Mouse (Mus musculus): Measurements from ENCODE around the gene Pold2.
"Not testable (repeated sequence)": the region's sequence is repeated elsewhere in the genome, so short reads cannot be mapped to it uniquely, and the experiment has no call there.

Gene Pold2

DNA sequence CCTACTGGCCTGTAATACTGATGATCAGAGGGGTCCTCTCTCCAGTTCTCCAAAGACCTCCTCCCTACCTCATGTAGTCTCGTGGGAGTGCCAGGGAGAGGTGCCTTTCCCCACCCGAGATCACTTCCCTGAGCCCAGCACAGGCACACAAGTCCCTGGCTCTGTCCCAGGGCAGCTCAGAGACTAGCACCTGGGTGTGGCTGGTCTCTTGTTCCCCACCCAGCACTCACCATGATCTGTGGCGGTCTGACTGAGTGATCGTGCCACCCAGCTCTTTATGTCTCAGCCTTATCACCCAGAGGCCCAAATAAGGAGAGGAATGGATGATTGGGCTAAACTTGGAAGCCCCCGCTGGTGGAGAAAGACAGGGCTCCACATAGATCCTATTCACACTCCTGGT lies 20.4 kb upstream of the Pold2 start, which contains the start of gene Myl7:
Gene Myl7 (minus strand): TSS at position 252 of the 400 bp plus-strand sequence.
- DNase-seq (ENCODE audit: low read depth, low spot score) = no peak

DNA sequence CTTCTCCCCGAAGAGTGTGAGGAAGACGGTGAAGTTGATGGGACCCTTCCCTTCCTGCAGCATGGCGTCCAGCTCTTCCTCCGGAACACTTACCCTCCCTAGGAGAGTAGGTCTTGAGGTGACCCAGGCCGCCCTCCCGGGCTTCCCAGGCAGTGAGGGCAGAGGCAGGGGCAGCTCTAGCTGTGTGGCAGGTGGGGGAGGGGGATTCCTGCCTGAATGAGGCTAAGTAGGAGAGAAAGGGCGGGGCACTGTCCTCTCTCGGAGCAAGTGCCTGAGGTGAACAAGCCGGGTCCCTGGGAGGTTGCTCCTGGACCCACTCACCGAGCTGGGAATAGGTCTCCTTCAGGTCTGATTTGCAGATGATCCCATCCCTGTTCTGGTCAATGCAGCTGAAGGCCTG lies 19.7 kb upstream of the Pold2 start:
- DNase-seq (ENCODE audit: low read depth, low spot score) = no peak

DNA sequence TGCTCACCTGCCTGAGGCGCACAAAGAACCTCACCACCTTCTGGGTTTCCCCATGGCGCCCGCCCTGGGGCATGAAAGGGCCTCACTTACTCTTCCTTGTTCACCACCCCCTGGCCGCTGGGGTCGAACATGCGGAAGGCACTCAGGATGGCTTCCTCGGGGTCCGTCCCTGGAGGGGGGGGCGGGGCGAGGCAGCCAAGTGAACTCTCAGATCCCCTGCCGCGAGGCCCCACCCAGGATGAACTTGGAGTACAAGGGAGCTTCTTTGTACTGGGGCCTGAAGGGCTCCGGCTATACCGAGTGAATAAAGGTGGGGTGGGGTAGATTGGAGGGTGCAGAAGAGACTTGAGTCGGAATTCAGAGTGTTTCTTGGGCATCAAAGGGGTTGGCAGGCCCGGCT lies 19.1 kb upstream of the Pold2 start:
- no peak for DNase-seq (ENCODE audit: low read depth, low spot score)

DNA sequence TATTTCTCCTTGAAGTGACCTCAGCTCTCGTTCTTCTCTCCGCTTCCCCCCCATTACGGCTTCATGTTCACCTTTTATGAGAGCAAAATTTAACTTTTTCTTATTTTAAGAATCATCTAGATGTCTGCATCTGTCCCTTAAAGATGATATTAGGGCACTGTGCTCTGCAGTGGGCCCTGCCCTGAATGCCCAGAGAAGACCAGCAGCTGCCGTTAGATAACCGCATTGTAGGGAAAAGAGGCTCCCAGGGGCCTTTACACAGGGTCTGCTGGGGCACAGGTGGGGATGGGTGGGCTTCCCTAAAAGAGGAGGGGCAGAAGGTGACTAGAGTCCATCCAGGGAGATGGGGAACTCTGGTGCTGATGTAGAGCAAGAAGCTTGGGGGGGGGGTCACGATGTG lies 15.7 kb upstream of the Pold2 start:
- no peak for DNase-seq (ENCODE audit: low read depth, low spot score)

DNA sequence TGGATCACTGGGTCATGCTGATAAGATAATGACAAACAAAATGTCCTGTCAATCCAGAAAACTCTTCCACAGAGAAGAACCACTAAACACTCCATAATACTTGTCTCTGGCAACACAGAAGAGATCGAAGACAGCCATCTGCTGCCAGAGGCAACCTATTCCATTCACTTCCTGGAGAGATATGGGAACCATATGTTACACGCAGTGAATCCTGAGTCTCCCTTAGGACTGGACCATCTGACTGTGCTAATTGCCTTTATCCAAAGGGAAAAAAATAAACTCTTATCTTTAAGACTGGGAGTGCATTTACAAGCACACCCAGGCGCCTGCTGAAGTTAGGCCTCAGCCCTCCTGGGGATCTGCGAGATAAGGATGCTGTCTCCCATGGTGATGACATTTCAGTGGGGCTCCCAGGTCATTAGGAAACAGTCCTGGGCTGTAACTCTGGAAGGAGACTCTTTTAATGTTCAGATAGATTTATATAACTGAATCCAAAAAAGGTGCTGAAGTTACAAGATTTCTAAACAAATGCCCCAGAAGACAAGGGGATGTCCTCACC lies 14.8 kb upstream of the Pold2 start:
- no peak for DNase-seq (ENCODE audit: low read depth, low spot score)

DNA sequence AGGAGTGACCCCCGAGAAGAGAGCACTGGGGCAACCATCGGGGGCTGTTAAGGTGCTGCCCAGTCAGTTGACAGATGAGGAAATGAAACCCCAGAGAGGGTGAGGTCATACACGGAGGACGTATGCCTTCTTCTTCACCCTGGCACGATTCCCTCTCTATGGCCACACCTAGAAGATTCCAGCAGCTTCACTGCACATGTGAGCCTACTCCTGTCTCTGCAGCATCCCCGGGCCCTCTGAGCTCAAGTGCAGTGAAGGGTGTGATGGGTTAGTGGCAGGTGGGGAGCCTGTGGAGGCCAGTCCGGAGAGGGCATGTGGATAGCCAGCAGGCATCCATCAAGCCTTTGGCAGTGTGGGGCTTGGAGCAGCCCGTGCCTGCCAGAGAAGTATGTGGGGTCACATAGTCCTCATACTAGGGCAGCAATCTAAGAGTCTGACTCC lies 14.1 kb upstream of the Pold2 start:
- no peak for DNase-seq (ENCODE audit: low read depth, low spot score)

DNA sequence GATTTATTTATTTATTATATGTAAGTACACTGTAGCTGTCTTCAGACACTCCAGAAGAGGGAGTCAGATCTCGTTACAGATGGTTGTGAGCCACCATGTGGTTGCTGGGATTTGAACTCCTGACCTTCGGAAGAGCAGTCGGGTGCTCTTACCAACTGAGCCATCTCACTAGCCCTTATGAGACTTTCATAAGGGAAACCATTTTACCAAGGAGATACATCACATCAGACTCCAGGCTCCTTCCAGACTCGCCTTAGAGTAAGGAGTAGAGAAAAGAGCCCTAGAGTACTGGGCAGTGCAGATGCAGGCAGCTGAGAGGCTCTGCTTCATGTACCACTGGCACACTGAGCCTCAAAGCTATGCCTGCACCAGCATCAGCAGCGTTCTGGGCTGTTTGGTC lies 10.5 kb upstream of the Pold2 start:
- not testable (repeated sequence) for DNase-seq (ENCODE audit: low read depth, low spot score)

DNA sequence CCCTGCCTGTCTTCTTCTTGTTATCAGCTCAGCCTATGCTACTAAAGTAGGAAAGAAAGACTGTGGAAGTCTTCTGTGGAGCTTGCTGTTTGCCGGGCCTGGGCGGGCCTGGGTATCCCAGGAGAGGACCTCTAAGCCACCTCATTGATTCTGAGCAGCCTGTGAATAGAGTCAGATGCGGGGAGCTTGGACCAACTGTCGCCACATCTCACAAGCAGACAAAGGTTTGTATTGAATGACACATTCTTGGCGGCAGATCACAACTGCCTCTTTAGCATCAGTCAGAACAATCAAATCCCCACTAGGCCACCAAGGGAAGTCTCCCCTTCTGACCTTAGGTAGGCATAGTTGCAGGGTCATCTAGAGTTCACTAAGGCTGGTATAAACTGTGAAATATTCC lies 9.2 kb upstream of the Pold2 start:
- no peak for DNase-seq (ENCODE audit: low read depth, low spot score)

DNA sequence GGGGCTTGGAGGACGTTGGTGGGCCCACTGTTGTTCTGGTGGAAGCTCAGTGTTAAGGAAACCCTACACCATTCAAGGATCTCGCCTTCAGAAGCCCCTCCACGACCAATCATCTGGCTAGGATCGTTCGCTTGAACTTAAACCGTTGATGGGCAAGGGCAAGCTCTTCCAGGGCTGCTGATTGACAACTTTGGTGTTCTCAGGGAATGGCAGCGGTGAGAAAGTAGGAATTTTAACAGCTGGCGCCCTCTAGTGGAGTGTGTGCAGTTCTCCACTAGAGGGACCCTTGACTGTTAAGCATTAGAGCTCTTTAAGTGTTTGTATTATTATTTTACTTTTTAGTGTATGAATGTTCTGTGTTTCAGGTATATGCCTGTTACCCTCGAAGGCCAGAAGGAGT lies 8.1 kb upstream of the Pold2 start:
- DNase-seq (ENCODE audit: low read depth, low spot score) = peak; percentile 72

DNA sequence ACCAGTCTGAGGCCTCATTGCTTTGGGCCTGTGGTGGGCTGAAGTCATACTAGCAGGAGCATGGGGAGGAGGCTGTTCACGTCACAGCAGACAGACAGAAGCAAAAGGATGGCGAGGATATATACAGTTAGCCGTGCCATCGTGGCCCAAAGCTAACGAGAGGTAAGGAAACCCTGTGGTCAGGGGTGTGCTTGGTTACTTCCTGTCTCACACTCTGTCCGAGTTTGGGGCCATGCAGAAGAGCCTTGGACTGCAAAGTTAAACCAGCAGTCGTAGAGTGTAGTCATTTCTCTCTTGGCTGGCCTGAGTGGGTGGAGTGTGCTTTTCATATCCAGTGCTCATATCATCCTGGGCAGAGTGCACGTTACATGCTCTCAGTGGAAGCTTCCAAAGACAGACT lies 4.4 kb upstream of the Pold2 start:
- DNase-seq (ENCODE audit: low read depth, low spot score) = no peak

DNA sequence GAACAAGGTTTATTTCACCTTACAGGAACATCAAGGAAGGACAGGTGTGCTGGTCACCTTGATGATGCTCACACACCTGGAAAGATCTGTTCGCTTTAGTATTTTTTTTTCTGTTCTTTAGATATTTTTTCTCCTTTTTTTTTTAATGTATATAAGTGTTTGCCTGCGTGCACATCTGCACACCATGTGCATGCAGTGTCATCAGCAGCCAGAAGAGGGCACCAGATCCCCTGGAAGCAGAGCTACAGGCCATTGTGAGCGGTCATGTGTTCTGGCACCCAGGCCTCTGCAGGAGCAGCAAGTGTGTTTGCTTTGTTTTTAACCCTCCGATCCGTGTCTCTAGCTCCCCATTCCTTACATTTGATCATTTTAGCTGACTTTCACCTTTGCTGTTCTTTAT lies 1.8 kb upstream of the Pold2 start:
- peak; percentile 45 for DNase-seq (ENCODE audit: low read depth, low spot score)

DNA sequence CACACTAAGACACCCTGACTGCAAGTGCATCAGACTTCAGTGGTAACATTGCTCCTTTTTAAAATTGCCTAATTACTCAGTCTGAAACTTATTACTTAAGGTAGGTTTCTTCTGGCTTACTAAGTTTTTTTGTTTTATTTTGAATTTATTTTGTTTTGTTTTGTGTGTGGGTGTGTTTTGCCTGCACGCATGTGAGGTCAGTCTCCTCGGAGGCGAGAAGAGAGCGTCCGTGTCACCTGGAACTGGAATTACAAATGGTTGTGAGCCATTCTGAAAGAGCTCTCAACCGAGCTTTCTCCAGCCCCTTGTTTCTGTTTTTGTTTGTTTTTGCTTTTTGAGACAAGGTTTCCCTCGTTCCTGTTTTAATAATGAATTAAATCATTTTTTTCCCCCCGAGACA lies 569 bp upstream of the Pold2 start:
- no peak for DNase-seq (ENCODE audit: low read depth, low spot score)

DNA sequence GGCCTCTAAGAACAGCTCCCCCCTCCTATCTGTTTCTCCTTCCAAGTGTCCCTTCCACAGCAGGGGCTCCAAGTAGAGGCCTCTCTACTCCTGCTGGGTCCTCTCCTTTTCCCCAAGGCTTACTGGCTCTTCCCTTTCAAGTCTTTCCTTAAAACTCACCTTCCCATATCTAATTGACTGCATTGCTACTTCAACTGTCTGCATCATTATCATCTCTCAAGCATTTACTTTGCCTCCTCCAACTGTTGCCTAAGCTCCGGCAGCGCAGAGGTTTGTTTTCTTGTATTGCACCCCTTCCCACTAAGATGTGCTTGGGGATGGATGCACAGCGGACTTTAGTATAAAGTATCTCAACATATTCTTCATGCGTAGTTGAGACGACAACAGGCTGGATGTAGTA lies 671 bp downstream of the Pold2 start:
- DNase-seq (ENCODE audit: low read depth, low spot score) = no peak

DNA sequence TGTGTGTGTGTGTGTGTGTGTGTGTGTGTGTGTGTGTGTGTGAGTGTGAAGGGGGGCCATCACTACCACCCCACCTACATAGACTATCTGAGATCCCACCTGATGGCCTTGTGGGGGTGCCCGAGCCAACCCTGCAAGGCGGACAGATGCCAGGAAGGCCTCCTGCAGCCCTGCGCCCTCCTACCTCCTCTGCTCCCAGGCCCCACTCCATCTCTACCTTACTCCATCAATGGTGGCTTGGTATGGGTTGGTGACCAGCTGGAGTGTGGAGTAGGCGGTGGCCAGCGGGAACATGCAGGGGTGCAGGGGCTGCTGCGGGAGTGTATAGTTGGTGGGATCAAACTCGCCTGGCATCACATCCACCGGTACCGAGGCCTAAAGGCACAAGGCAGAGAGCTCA lies 4.9 kb downstream of the Pold2 start:
- DNase-seq (ENCODE audit: low read depth, low spot score) = no peak

DNA sequence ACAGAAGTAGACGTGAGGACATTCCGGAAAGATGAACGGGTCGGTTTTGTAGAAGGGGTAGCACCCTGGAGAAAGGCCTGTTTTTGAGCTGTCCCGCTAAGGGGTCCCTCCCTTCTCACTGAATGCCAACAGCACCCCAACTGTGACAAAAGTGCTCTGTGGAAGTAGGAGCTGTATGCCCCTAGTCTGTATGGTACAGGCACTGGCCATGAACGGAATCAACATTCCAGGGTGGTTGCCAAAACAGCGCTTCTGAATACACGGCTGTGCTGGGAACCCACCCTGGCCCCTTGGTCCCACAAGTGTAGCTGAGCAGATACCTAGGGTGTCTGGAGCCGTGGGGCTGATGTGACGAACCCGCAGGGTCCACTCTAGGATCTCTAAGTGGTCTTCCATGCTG lies 5.4 kb downstream of the Pold2 start:
- DNase-seq (ENCODE audit: low read depth, low spot score) = no peak

DNA sequence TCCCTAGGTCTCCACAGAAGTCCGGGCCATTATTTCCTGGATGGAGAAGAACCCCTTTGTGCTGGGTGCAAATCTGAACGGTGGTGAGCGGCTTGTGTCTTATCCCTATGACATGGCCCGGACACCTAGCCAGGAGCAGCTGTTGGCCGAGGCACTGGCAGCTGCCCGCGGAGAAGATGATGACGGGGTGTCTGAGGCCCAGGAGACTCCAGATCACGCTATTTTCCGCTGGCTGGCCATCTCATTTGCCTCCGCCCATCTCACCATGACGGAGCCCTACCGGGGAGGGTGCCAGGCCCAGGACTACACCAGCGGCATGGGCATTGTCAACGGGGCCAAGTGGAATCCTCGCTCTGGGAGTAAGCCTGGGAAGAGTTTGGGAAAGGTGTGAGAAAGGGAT lies 8.0 kb downstream of the Pold2 start:
- no peak for DNase-seq (ENCODE audit: low read depth, low spot score)

DNA sequence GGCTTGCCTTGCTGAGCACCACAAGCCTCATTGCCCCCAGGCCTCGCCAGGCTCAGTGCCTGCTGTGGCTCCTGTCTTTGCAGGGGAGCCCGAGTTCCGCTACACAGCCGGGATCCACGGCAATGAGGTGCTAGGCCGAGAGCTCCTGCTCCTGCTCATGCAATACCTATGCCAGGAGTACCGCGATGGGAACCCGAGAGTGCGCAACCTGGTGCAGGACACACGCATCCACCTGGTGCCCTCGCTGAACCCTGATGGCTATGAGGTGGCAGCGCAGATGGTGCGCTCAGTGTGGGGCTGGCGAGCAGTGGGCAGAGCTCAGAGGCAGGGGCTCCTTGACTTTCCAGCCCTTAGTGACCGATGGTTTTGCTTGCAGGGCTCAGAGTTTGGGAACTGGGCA lies 8.8 kb downstream of the Pold2 start:
- no peak for DNase-seq (ENCODE audit: low read depth, low spot score)

DNA sequence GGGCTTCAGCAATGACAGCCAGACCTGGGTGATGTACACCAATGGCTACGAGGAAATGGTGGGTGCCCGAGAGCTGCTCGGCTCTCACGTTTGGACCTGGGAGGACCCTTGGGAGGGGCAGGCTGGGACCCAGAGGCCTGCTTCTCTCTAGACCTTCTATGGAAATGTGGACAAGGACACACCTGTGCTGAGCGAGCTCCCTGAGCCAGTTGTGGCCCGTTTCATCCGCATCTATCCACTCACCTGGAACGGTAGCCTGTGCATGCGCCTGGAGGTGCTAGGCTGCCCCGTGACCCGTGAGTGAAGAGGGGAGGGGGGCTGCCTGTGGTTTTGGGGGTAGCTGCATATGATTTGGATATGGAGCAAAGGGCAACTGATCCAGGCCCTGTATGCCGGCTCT lies 9.8 kb downstream of the Pold2 start:
- no peak for DNase-seq (ENCODE audit: low read depth, low spot score)

DNA sequence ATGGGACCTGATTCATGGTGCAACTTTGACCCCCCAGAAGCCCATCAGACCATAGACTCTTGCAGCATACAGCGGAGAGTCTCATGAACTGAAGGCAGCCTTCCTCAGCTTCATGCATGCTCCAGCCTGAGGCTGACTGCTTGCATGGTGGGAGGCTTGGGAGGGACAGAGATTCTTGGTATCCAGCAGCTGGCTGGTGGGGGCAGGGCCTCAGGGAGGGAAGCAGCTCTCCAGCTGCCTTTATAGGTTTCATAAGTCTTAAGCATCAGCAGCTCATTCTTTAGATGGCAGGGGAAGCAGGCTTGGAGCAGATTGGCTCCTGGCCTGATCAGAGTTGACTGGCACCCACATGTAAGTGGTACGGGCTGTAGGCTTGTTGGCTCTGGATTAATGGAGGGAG lies 10.9 kb downstream of the Pold2 start:
- no peak for DNase-seq (ENCODE audit: low read depth, low spot score)

DNA sequence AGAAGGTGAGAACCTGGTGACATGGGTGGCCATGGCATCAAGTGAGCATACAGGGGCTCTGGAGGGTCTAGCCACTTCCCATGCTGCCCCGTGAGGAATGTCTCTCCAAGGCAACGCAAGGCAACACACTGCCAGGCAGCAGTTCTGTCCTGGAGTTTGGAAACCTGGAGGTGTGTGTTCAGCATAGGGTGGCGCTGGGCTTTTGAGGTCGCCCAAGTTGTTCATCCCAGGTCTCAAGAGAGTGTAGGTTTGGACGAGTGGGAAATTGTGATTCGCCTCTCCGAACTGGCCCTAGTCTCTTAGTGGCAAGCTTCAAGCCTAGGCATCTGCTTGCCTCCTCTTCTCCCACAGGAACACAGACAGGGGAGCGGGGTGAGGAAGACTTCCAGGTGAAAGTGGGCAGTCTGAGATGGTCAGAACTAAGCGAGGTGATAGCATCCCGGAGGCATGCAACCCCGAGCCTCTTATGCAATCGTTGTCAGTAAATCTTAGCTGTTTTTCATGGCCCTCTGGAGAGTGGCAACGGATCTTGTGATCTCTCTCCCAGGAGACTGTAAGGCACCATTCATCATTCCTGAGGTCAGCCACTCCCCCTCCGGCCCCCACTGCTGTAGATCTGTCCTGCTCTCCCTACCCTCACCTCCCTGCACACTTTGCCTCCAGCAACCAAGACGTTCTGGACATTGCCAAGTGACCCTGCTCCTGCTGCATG lies 15.5 kb downstream of the Pold2 start:
- DNase-seq (ENCODE audit: low read depth, low spot score) = no peak

DNA sequence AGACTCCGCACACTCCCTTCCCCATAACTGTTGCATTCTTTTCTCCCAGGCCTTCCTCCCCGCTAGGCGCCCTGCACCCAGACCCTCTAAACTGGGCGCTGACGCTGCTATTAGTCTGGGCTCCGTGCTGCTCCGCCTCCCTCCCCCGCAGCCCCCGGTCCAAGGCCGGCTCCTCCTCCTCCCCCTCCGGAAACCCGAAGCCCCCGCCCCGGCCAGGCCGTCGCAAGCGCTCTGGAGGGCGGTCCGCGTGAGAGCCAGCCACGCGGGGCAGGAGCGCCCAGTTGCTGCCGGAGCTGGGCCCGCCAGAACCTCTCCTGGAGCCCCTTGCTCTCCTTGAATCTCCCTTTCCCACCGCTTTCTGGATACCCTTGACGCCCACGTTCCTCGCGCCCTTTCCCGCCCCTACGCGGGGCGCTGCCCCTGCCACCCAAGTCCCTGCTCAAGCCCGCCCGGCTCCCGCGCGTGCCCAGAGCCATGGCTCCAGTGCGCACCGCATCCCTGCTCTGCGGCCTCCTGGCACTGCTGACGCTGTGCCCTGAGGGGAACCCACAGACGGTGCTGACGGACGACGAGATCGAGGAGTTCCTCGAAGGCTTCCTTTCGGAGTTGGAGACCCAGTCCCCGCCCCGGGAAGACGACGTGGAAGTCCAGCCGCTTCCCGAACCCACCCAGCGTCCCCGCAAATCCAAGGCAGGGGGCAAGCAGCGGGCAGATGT lies 16.3 kb downstream of the Pold2 start, which contains the start of gene Aebp1:
Gene Aebp1 (plus strand): TSS at position 270 of the 716 bp plus-strand sequence.
- no peak for DNase-seq (ENCODE audit: low read depth, low spot score)

DNA sequence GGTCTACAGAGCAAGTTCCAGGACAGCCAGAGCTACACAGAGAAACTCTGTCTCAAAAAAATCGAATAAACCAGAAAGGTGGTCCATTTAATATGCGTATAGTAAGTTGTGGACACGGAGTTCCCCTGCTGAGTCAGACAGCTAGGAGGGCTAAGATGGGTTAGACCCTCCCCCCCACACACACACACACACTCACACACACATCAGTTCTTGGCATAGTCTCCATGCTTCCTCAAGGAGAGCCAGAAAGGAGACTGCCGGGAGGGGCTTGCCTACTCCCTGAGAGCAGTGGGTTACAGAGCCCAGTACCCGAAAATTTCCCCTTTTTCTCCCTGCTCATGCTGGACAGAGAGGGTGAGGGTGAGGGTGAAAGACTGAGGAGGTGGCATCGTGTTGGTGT lies 17.5 kb downstream of the Pold2 start:
- no peak for DNase-seq (ENCODE audit: low read depth, low spot score)

Measured in retina, postnatal 7 days (tissue).